Mouse (Mus musculus) hindbrain, embryonic 14.5 days (tissue): ENCODE measurements around the gene Fgfr1op. TPM values are rescaled to one million over a fixed set of nuclear protein-coding genes. Genes with fewer than 3 reads are reported as not detected.

ENCODE experiments used
- ATAC-seq: fragments of 200-750 bp; cut with Nextera tagmentation; 2 replicates; pipeline ENCODE4 v1.8.0; 2017; ENCODE audit warnings: moderate number of reproducible peaks, mild to moderate bottlenecking, moderate TSS enrichment, moderate library complexity; ENCODE audit not compliant: low FRiP score
- DNase-seq: peaks from one replicate; pipeline ENCODE4 v3.0.0-alpha.2; 2015; ENCODE audit warnings: low spot score
- H3K27ac ChIP-seq: fragments of 300-500 bp; sonication (generic); 2 replicates; pipeline ENCODE4 v1.5.1; 2014; ENCODE audit warnings: mild to moderate bottlenecking, moderate library complexity
- H3K27me3 ChIP-seq: fragments of 300-500 bp; sonication (generic); 2 replicates; pipeline ENCODE4 v1.6.1; 2014; ENCODE audit warnings: mild to moderate bottlenecking, low read length, mixed read lengths; ENCODE audit not compliant: control insufficient read depth, insufficient read depth
- H3K36me3 ChIP-seq: fragments of 300-500 bp; sonication (generic); replicated peaks from 2 replicates; pipeline ENCODE4 v1.6.1; 2014; ENCODE audit not compliant: control insufficient read depth, insufficient read depth
- H3K4me1 ChIP-seq: fragments of 300-500 bp; sonication (generic); replicated peaks from 2 replicates; pipeline ENCODE4 v1.6.1; 2014; ENCODE audit warnings: antibody characterized with exemption, low read length, mixed read lengths; ENCODE audit not compliant: control insufficient read depth, insufficient read depth
- H3K4me2 ChIP-seq: fragments of 300-500 bp; sonication (generic); replicated peaks from 2 replicates; pipeline ENCODE4 v1.6.1; 2014; ENCODE audit warnings: mild to moderate bottlenecking, moderate library complexity
- H3K4me3 ChIP-seq: fragments of 300-500 bp; sonication (generic); replicated peaks from 2 replicates; pipeline ENCODE4 v1.5.1; 2014; ENCODE audit warnings: mild to moderate bottlenecking, low read length
- H3K9ac ChIP-seq: fragments of 300-500 bp; sonication (generic); 2 replicates; pipeline ENCODE4 v1.6.1; 2014
- H3K9me3 ChIP-seq: fragments of 300-500 bp; sonication (generic); 2 replicates; pipeline ENCODE4 v1.6.1; 2016; ENCODE audit warnings: low read length; ENCODE audit not compliant: control insufficient read depth
- WGBS: fragments of 180-500 bp; shearing (Covaris S2); extraction: QIAGEN DNeasy Blood & Tissue Kit; methylation state at CpG from one replicate; pipeline ENCODE4 v1.1.7; 2014; 5-methylcytosine and 5-hydroxymethylcytosine counted together
- polyA plus RNA-seq: library from polyadenylated mRNA; unstranded; fragments of >200 nt; fragmentation: Nextera tagmentation; extraction: Ambion mirVana; gene quantifications from 2 replicates; pipeline ENCODE4 v1.2.1, GENCODE M21; 2014

Gene Fgfr1op
- polyA plus RNA-seq, 1 experiment from 2014 or later = 32.2 TPM

GRCm38 (mm10) chr17:8210675-8211074 lies 45.4 kb downstream of the Fgfr1op start:
- H3K9ac ChIP-seq = no peak overlapping the region
- no peak overlapping the region for H3K4me3 ChIP-seq
- H3K9me3 ChIP-seq = no peaks in the 10 kb centered on the region
- no peak overlapping the region for H3K4me2 ChIP-seq
- H3K27me3 ChIP-seq = no peaks in the 10 kb centered on the region
- ATAC-seq (no peak), DNase-seq (no peak)
- no peak overlapping the region for H3K27ac ChIP-seq
- H3K36me3 ChIP-seq = no peaks in the 10 kb centered on the region
- 89% methylated on average over 10 of the region's 10 CpGs for WGBS
- H3K4me1 ChIP-seq = no peaks in the 10 kb centered on the region

GRCm38 (mm10) chr17:8211399-8211798 lies 46.1 kb downstream of the Fgfr1op start:
- H3K36me3 ChIP-seq = no peaks in the 10 kb centered on the region

GRCm38 (mm10) chr17:8214369-8214768 lies 49.1 kb downstream of the Fgfr1op start:
- Histone ChIP-seq H3K4me3 (no peak overlapping the region), H3K27ac (no peak overlapping the region), H3K9ac (no peak overlapping the region), H3K36me3 (no peaks in the 10 kb centered on the region), H3K9me3 (no peaks in the 10 kb centered on the region), H3K27me3 (no peaks in the 10 kb centered on the region), H3K4me1 (no peaks in the 10 kb centered on the region), H3K4me2 (no peak overlapping the region)
- no peak for ATAC-seq
- 84% methylated on average over 1 of the region's 1 CpGs for WGBS
- no peak for DNase-seq

More at GRCm38 (mm10) chr17:8211399-8211798, 46.1 kb downstream of the Fgfr1op start:
- WGBS = 92% methylated on average over 6 of the region's 6 CpGs
- Histone ChIP-seq H3K27me3 (no peaks in the 10 kb centered on the region), H3K27ac (no peak overlapping the region), H3K9me3 (no peaks in the 10 kb centered on the region), H3K4me1 (no peaks in the 10 kb centered on the region), H3K4me3 (no peak overlapping the region), H3K9ac (no peak overlapping the region), H3K4me2 (no peak overlapping the region)
- DNase-seq (no peak), ATAC-seq (no peak)

- DNase-seq = no peak
- no peak overlapping the region for H3K27ac ChIP-seq
- H3K4me3 ChIP-seq = no peak overlapping the region
- no peaks in the 10 kb centered on the region for H3K9me3 ChIP-seq
- ATAC-seq = no peak
- H3K36me3 ChIP-seq = no peaks in the 10 kb centered on the region
- H3K4me1 ChIP-seq = no peaks in the 10 kb centered on the region
- H3K27me3 ChIP-seq = no peaks in the 10 kb centered on the region
- WGBS = 89% methylated on average over 12 of the region's 12 CpGs
- no peak overlapping the region for H3K4me2 ChIP-seq
- H3K9ac ChIP-seq = no peak overlapping the region
Measured at GRCm38 (mm10) chr17:8215016-8215745, 49.9 kb downstream of the Fgfr1op start.

GRCm38 (mm10) chr17:8223225-8223624 lies 57.9 kb downstream of the Fgfr1op start:
- H3K4me3 ChIP-seq = no peak overlapping the region
- no peak overlapping the region for H3K27ac ChIP-seq
- H3K27me3 ChIP-seq = no peaks in the 10 kb centered on the region
- no peaks in the 10 kb centered on the region for H3K4me1 ChIP-seq
- no peaks in the 10 kb centered on the region for H3K36me3 ChIP-seq
- no peaks in the 10 kb centered on the region for H3K9me3 ChIP-seq
- DNase-seq = no peak
- H3K4me2 ChIP-seq = no peak overlapping the region
- WGBS = 78% methylated on average over 10 of the region's 10 CpGs
- no peak for ATAC-seq
- H3K9ac ChIP-seq = no peak overlapping the region

- H3K36me3 ChIP-seq = no peaks in the 10 kb centered on the region
- no peaks in the 10 kb centered on the region for H3K9me3 ChIP-seq
- ATAC-seq (no peak), DNase-seq (no peak)
- no peaks in the 10 kb centered on the region for H3K27me3 ChIP-seq
- H3K4me2 ChIP-seq = no peak overlapping the region
- no peaks in the 10 kb centered on the region for H3K4me1 ChIP-seq
- no peak overlapping the region for H3K4me3 ChIP-seq
- no peak overlapping the region for H3K27ac ChIP-seq
- H3K9ac ChIP-seq = no peak overlapping the region
- 84% methylated on average over 1 of the region's 1 CpGs for WGBS
Measured at GRCm38 (mm10) chr17:8224072-8224471, 58.8 kb downstream of the Fgfr1op start.

GRCm38 (mm10) chr17:8225166-8225565 lies 59.9 kb downstream of the Fgfr1op start:
- Histone ChIP-seq H3K4me3 (no peak overlapping the region), H3K4me2 (no peak overlapping the region), H3K27me3 (no peaks in the 10 kb centered on the region), H3K27ac (no peak overlapping the region), H3K9me3 (no peaks in the 10 kb centered on the region), H3K36me3 (no peaks in the 10 kb centered on the region), H3K9ac (no peak overlapping the region), H3K4me1 (no peaks in the 10 kb centered on the region)
- no peak for DNase-seq
- no peak for ATAC-seq
- WGBS = 97% methylated on average over 2 of the region's 2 CpGs

- no peak overlapping the region for H3K4me3 ChIP-seq
- no peaks in the 10 kb centered on the region for H3K4me1 ChIP-seq
- no peaks in the 10 kb centered on the region for H3K36me3 ChIP-seq
- no peaks in the 10 kb centered on the region for H3K9me3 ChIP-seq
- DNase-seq (no peak), ATAC-seq (no peak)
- H3K4me2 ChIP-seq = no peak overlapping the region
- no peaks in the 10 kb centered on the region for H3K27me3 ChIP-seq
- no peak overlapping the region for H3K27ac ChIP-seq
- no peak overlapping the region for H3K9ac ChIP-seq
- 77% methylated on average over 4 of the region's 4 CpGs for WGBS
Measured at GRCm38 (mm10) chr17:8225746-8226145, 60.4 kb downstream of the Fgfr1op start.

GRCm38 (mm10) chr17:8228622-8229021 lies 63.3 kb downstream of the Fgfr1op start:
- no peak overlapping the region for H3K4me2 ChIP-seq
- ATAC-seq = no peak
- H3K9ac ChIP-seq = no peak overlapping the region
- H3K36me3 ChIP-seq = no peaks in the 10 kb centered on the region
- H3K9me3 ChIP-seq = no peaks in the 10 kb centered on the region
- no peak overlapping the region for H3K4me3 ChIP-seq
- whole genome bisulfite sequencing = 40% methylated on average over 9 of the region's 9 CpGs
- DNase-seq = no peak
- H3K27ac ChIP-seq = no peak overlapping the region
- H3K4me1 ChIP-seq = no peaks in the 10 kb centered on the region
- no peaks in the 10 kb centered on the region for H3K27me3 ChIP-seq

- Histone ChIP-seq H3K27me3 (no peaks in the 10 kb centered on the region), H3K9me3 (no peaks in the 10 kb centered on the region), H3K4me1 (no peaks in the 10 kb centered on the region), H3K36me3 (no peaks in the 10 kb centered on the region), H3K4me3 (no peak overlapping the region), H3K9ac (no peak overlapping the region), H3K4me2 (no peak overlapping the region), H3K27ac (no peak overlapping the region)
- ATAC-seq (no peak), DNase-seq (no peak)
- WGBS = 94% methylated on average over 3 of the region's 3 CpGs
Measured at GRCm38 (mm10) chr17:8229607-8230006, 64.3 kb downstream of the Fgfr1op start.
